Mouse (Mus musculus): ENCODE measurements at regions not wholly inside any gene's neighbourhood (a gene's known extent, or its start where the extent isn't known, plus 50 kb on each side); places are given as distances from the start of the nearest gene placed in this dataset.

GRCm38 (mm10) chr2:12469440-12470339, 50.4 kb upstream of the Mindy3 start:
- TF ChIP-seq CTCF (IDR thresholded peaks at IDR 0.05) (no peak), POLR2A (IDR thresholded peaks at IDR 0.05; ENCODE audit: insufficient read depth, low read depth, low read length) (no peak), EP300 (IDR thresholded peaks at IDR 0.05; ENCODE audit: insufficient read depth, low read depth, low read length) (no peak)
